ENCODE assay signal across 7 mouse cellular contexts in genomic region chr4:118576097-118576496, GRCm38 (mm10). TPM values are rescaled to one million over a fixed set of nuclear protein-coding genes. Genes with fewer than 3 reads are reported as not detected.
A peak's percentile ranks its signal among the peaks of the same experiment; 100 is the strongest.
DNase-seq lines count a peak whose midpoint lies in the region; ATAC-seq and TF ChIP-seq lines count a peak whose summit lies in the region.

No protein-coding gene starts in this region.

- peak; percentile 84 for ATAC-seq in frontal cortex, adult (ENCODE audit: low TSS enrichment)
- ATAC-seq in hindbrain, embryonic 15.5 days (ENCODE audit: low FRiP score, low read depth) = peak; percentile 61; the same call in 1 of the 2 replicates
- ATAC-seq in midbrain, embryonic 14.5 days (ENCODE audit: low FRiP score, low TSS enrichment) = no peak

- WGBS in cerebellum, adult 2 months = 6% methylated on average over 6 of the region's 6 CpGs
- 7% methylated on average over 6 of the region's 6 CpGs for WGBS in hindbrain, embryonic 15.5 days
- WGBS in midbrain, embryonic 14.5 days = 3% methylated on average over 6 of the region's 6 CpGs

- peak; percentile 86 for DNase-seq in R1 (ENCODE audit: low read depth, low spot score)
- peak; percentile 44 to 66 for DNase-seq in cerebellum, adult 2 months
- peak; percentile 83 to 90 for DNase-seq in left cerebral cortex, postnatal 10 days (ENCODE audit: extremely low spot score in 1 of 2, low spot score in 2 of 2)
- peak; percentile 93 for DNase-seq in midbrain, embryonic 14.5 days
- peak; percentile 21 to 73 for DNase-seq in spleen, adult 18-20 months

- no peak overlapping the region for H3K27ac ChIP-seq in cerebellum, adult 2 months (ENCODE audit: insufficient read depth, low read length)
- H3K27ac ChIP-seq in hindbrain, embryonic 15.5 days (replicated peaks) = no peak overlapping the region
- H3K27ac ChIP-seq in midbrain, embryonic 14.5 days (replicated peaks; ENCODE audit: low read depth, low read length) = no peak overlapping the region

- no peak overlapping the region for H3K9ac ChIP-seq in hindbrain, embryonic 15.5 days
- H3K9ac ChIP-seq in midbrain, embryonic 14.5 days (replicated peaks; ENCODE audit: low read length) = no peak overlapping the region

- no peaks in the 10 kb centered on the region for H3K4me1 ChIP-seq in cerebellum, adult 2 months (ENCODE audit: control insufficient read depth, insufficient read depth, low read length)
- no peaks in the 10 kb centered on the region for H3K4me1 ChIP-seq in hindbrain, embryonic 15.5 days (replicated peaks)
- H3K4me1 ChIP-seq in midbrain, embryonic 14.5 days (ENCODE audit: control insufficient read depth, insufficient read depth, low read length) = no peaks in the 10 kb centered on the region

- no peak for TF ChIP-seq POLR2A in cerebellum, adult 2 months (IDR thresholded peaks at IDR 0.05; ENCODE audit: borderline replicate concordance, insufficient read depth, low read length)

- H3K36me3 ChIP-seq in hindbrain, embryonic 15.5 days = no peaks in the 10 kb centered on the region
- no peaks in the 10 kb centered on the region for H3K36me3 ChIP-seq in midbrain, embryonic 14.5 days (ENCODE audit: control insufficient read depth, insufficient read depth, low read length)

- H3K9me3 ChIP-seq in hindbrain, embryonic 15.5 days = no peaks in the 10 kb centered on the region
- H3K9me3 ChIP-seq in midbrain, embryonic 14.5 days (ENCODE audit: control insufficient read depth, low read length) = no peaks in the 10 kb centered on the region

- intact Hi-C loops in left cerebral cortex, postnatal 10 days (cut with DNase I) = loop anchor here (5.0 to 10.0 kb wide), 2 partner anchors 131 to 164 kb away; no protein-coding TSS in a partner anchor

- TF ChIP-seq CTCF in cerebellum, adult 2 months (IDR thresholded peaks at IDR 0.05; ENCODE audit: borderline replicate concordance, insufficient read depth, low read depth, low read length) = peak; percentile 66

- no peaks in the 10 kb centered on the region for H3K27me3 ChIP-seq in cerebellum, adult 2 months (ENCODE audit: control insufficient read depth, insufficient read depth, low read length)
- H3K27me3 ChIP-seq in hindbrain, embryonic 15.5 days = 0 out of 2 replicates have a peak, but pooled peaks cover 8% of the 10 kb centered on the region
- peaks cover 6% of the 10 kb centered on the region; the same call in 1 of the 2 replicates for H3K27me3 ChIP-seq in midbrain, embryonic 14.5 days (ENCODE audit: control insufficient read depth, insufficient read depth, low read length)

- H3K4me3 ChIP-seq in cerebellum, adult 2 months (replicated peaks; ENCODE audit: insufficient read depth, low read depth, low read length) = no peak overlapping the region
- no peak overlapping the region for H3K4me3 ChIP-seq in hindbrain, embryonic 15.5 days
- no peak overlapping the region for H3K4me3 ChIP-seq in midbrain, embryonic 14.5 days (replicated peaks; ENCODE audit: low read depth, low read length)

- no peak overlapping the region for H3K4me2 ChIP-seq in hindbrain, embryonic 15.5 days
- H3K4me2 ChIP-seq in midbrain, embryonic 14.5 days (ENCODE audit: low read length) = no peak overlapping the region

RNA-seq across cellular contexts. Expression of gene Tmem125, which starts 32.3 kb away (rescaled TPM):
- 43.5 and 60.1 TPM in 2 replicates for polyA plus RNA-seq in cerebellum, adult 2 months (2012; rRNA removed)
- 0.18 and 0.22 TPM in 2 replicates for polyA plus RNA-seq in hindbrain, embryonic 15.5 days (2015; fragmentation: Nextera tagmentation; extraction: Ambion mirVana)
- 1 to 10 TPM; 1.5 to 1.8 TPM for total RNA-seq in left cerebral cortex, postnatal 10 days (2021)
- not detected in 2 replicates for polyA plus RNA-seq in midbrain, embryonic 14.5 days (2014; fragmentation: Nextera tagmentation; extraction: Ambion mirVana)

RNA-seq across cellular contexts. Expression of gene Cfap57, which starts 44.5 kb away (rescaled TPM):
- 0.27 and 0.36 TPM in 2 replicates for polyA plus RNA-seq in cerebellum, adult 2 months (2012; rRNA removed)
- 1.5 and 2.0 TPM in 2 replicates for polyA plus RNA-seq in hindbrain, embryonic 15.5 days (2015; fragmentation: Nextera tagmentation; extraction: Ambion mirVana)
- total RNA-seq in left cerebral cortex, postnatal 10 days (2021) = 1 to 10 TPM in 1 of 2 experiments, under 1 TPM in 1; 0.90 to 1.1 TPM
- 1.3 and 1.8 TPM in 2 replicates for polyA plus RNA-seq in midbrain, embryonic 14.5 days (2014; fragmentation: Nextera tagmentation; extraction: Ambion mirVana)

RNA-seq across cellular contexts. Expression of gene Ebna1bp2, which starts 44.5 kb away (rescaled TPM):
- 61.9 and 64.0 TPM in 2 replicates for polyA plus RNA-seq in cerebellum, adult 2 months (2012; rRNA removed)
- 87.3 and 96.5 TPM in 2 replicates for polyA plus RNA-seq in hindbrain, embryonic 15.5 days (2015; fragmentation: Nextera tagmentation; extraction: Ambion mirVana)
- 10 to 100 TPM; 48.3 to 54.4 TPM for total RNA-seq in left cerebral cortex, postnatal 10 days (2021)
- polyA plus RNA-seq in midbrain, embryonic 14.5 days (2014; fragmentation: Nextera tagmentation; extraction: Ambion mirVana) = 106 and 117 TPM in 2 replicates

RNA-seq across cellular contexts. Expression of gene 2610528J11Rik, which starts 49.3 kb away (rescaled TPM):
- not detected in 2 replicates for polyA plus RNA-seq in cerebellum, adult 2 months (2012; rRNA removed)
- polyA plus RNA-seq in hindbrain, embryonic 15.5 days (2015; fragmentation: Nextera tagmentation; extraction: Ambion mirVana) = not detected in 2 replicates
- not detected for total RNA-seq in left cerebral cortex, postnatal 10 days (2021)
- polyA plus RNA-seq in midbrain, embryonic 14.5 days (2014; fragmentation: Nextera tagmentation; extraction: Ambion mirVana) = not detected in 2 replicates

Comparison
In these comparisons a context has a peak if more than half of its experiments do, and no peak if none do; other contexts are left out.
1. RNA of gene Tmem125, which starts 32.3 kb away (polyA plus RNA-seq): 43.5 to 60.1 TPM in cerebellum, adult 2 months; 0.18 to 0.22 TPM in hindbrain, embryonic 15.5 days and not detected in midbrain, embryonic 14.5 days; every median in the first group is over 10 times any median in the second.
2. Peak in every context shown above with its lines, with median percentiles within 50 percentile points of each other: DNase-seq.